ENCODE assay signal across 13 mouse cellular contexts in genomic region chr6:38224079-38224478, GRCm38 (mm10). TPM values are rescaled to one million over a fixed set of nuclear protein-coding genes. Genes with fewer than 3 reads are reported as not detected.
A peak's percentile ranks its signal among the peaks of the same experiment; 100 is the strongest.
DNase-seq lines count a peak whose midpoint lies in the region; ATAC-seq and TF ChIP-seq lines count a peak whose summit lies in the region.
"Had no signal": no experiment of that assay in that cellular context is flagged by ENCODE, and none has a peak within 500 bp of the region (broad histone marks: within the 10 kb centered on the region; RNA-seq: fewer than 3 reads in every experiment).

No protein-coding gene starts in this region.

- no peak overlapping the region for H3K4me3 ChIP-seq in forebrain, embryonic 15.5 days
- H3K4me3 ChIP-seq in midbrain, embryonic 14.5 days (replicated peaks; ENCODE audit: low read depth, low read length) = no peak overlapping the region
- no peak overlapping the region for H3K4me3 ChIP-seq in liver, postnatal 0 days (ENCODE audit: low read depth, low read length)
- H3K4me3 ChIP-seq: heart, adult 2 months; liver, embryonic 13.5 days had no signal

- no peak for TF ChIP-seq CTCF in liver, postnatal 0 days (IDR thresholded peaks at IDR 0.05; ENCODE audit: low read depth)

- TF ChIP-seq EP300 in liver, postnatal 0 days (IDR thresholded peaks at IDR 0.05; ENCODE audit: low read depth) = no peak

- H3K9me3 ChIP-seq in forebrain, embryonic 15.5 days = no peaks in the 10 kb centered on the region
- no peaks in the 10 kb centered on the region for H3K9me3 ChIP-seq in midbrain, embryonic 14.5 days (ENCODE audit: control insufficient read depth, low read length)
- peaks cover 3% of the 10 kb centered on the region for H3K9me3 ChIP-seq in liver, postnatal 0 days (ENCODE audit: low read length)
- H3K9me3 ChIP-seq: liver, embryonic 13.5 days had no signal

- H3K4me1 ChIP-seq in forebrain, embryonic 15.5 days = peaks cover 15% of the 10 kb centered on the region
- peaks cover 14% of the 10 kb centered on the region for H3K4me1 ChIP-seq in midbrain, embryonic 14.5 days (ENCODE audit: control insufficient read depth, insufficient read depth, low read length)
- H3K4me1 ChIP-seq in liver, postnatal 0 days (ENCODE audit: insufficient read depth) = no peaks in the 10 kb centered on the region

- H3K36me3 ChIP-seq in forebrain, embryonic 15.5 days = no peaks in the 10 kb centered on the region; the same call in 1 of the 2 replicates
- no peaks in the 10 kb centered on the region for H3K36me3 ChIP-seq in midbrain, embryonic 14.5 days (ENCODE audit: control insufficient read depth, insufficient read depth, low read length)
- H3K36me3 ChIP-seq in liver, postnatal 0 days (replicated peaks; ENCODE audit: insufficient read depth, low read length) = no peaks in the 10 kb centered on the region
- H3K36me3 ChIP-seq: liver, embryonic 13.5 days had no signal

- H3K4me2 ChIP-seq in forebrain, embryonic 15.5 days (replicated peaks) = no peak overlapping the region
- H3K4me2 ChIP-seq in midbrain, embryonic 14.5 days (ENCODE audit: low read length) = no peak overlapping the region
- no peak overlapping the region for H3K4me2 ChIP-seq in liver, postnatal 0 days (ENCODE audit: low read depth, low read length)
- H3K4me2 ChIP-seq: liver, embryonic 13.5 days had no signal

- H3K27ac ChIP-seq in forebrain, embryonic 15.5 days (replicated peaks) = 0 out of 2 replicates have a peak overlapping the region, but pooled peaks have one; percentile 12
- peak overlapping the region; percentile 28; the same call in 1 of the 2 replicates for H3K27ac ChIP-seq in midbrain, embryonic 14.5 days (replicated peaks; ENCODE audit: low read depth, low read length)
- no peak overlapping the region for H3K27ac ChIP-seq in liver, postnatal 0 days (ENCODE audit: low read depth)
- H3K27ac ChIP-seq: heart, adult 2 months; liver, embryonic 13.5 days had no signal

- no peak overlapping the region for H3K9ac ChIP-seq in forebrain, embryonic 15.5 days (replicated peaks)
- no peak overlapping the region for H3K9ac ChIP-seq in midbrain, embryonic 14.5 days (replicated peaks; ENCODE audit: low read length)
- no peak overlapping the region for H3K9ac ChIP-seq in liver, postnatal 0 days (replicated peaks)
- H3K9ac ChIP-seq: liver, embryonic 13.5 days had no signal

- DNase-seq in embryo, embryonic 10.5 days (ENCODE audit: low spot score) = peak; percentile 44
- no peak for DNase-seq in embryo, embryonic 9.5 days (ENCODE audit: extremely low spot score)
- peak; percentile 59 for DNase-seq in MN1 (ENCODE audit: low spot score)
- DNase-seq in midbrain, embryonic 14.5 days = peak; percentile 79
- no peak for DNase-seq in cerebellum, adult 8-10 months
- no peak for DNase-seq in liver, postnatal 0 days
- DNase-seq: adrenal gland, adult 2 months; cerebellum, adult 11 months; heart, adult 2 months; layer of hippocampus, adult 9-11 months; liver, embryonic 13.5 days had no signal

- 28% methylated on average over 1 of the region's 1 CpGs for WGBS in forebrain, embryonic 15.5 days
- WGBS in midbrain, embryonic 14.5 days = 24% methylated on average over 1 of the region's 1 CpGs
- 63% methylated on average over 1 of the region's 1 CpGs for WGBS in liver, postnatal 0 days (ENCODE audit: insufficient replicate concordance)

- peak; percentile 57; the same call in 1 of the 2 replicates for ATAC-seq in forebrain, embryonic 15.5 days (replicated peaks)
- no peak; the same call in 1 of the 2 replicates for ATAC-seq in midbrain, embryonic 14.5 days (ENCODE audit: low FRiP score, low TSS enrichment)
- ATAC-seq in cerebellum, adult (ENCODE audit: insufficient number of reproducible peaks, low FRiP score, low TSS enrichment) = no peak
- ATAC-seq in liver, postnatal 0 days = no peak

- H3K27me3 ChIP-seq in forebrain, embryonic 15.5 days = no peaks in the 10 kb centered on the region
- H3K27me3 ChIP-seq in midbrain, embryonic 14.5 days (ENCODE audit: control insufficient read depth, insufficient read depth, low read length) = no peaks in the 10 kb centered on the region
- no peaks in the 10 kb centered on the region for H3K27me3 ChIP-seq in liver, postnatal 0 days (ENCODE audit: insufficient read depth, low read length)
- H3K27me3 ChIP-seq: liver, embryonic 13.5 days had no signal

RNA-seq across cellular contexts. Expression of gene D630045J12Rik, which starts 29.7 kb away (rescaled TPM):
- 17.6 and 18.4 TPM in 2 replicates for polyA plus RNA-seq in forebrain, embryonic 15.5 days (2015; fragmentation: Nextera tagmentation; extraction: Ambion mirVana)
- 19.6 and 21.5 TPM in 2 replicates for polyA plus RNA-seq in midbrain, embryonic 14.5 days (2014; fragmentation: Nextera tagmentation; extraction: Ambion mirVana)
- polyA plus RNA-seq in liver, postnatal 0 days (2015; fragmentation: Nextera tagmentation; extraction: Ambion mirVana) = 0.13 and 0.18 TPM in 2 replicates

Comparison
In these comparisons a context has a peak if more than half of its experiments do, and no peak if none do; other contexts are left out.
1. DNase-seq: peak in embryo, embryonic 10.5 days (single experiment), MN1 (single experiment) and midbrain, embryonic 14.5 days (single experiment); none in embryo, embryonic 9.5 days (single experiment), cerebellum, adult 8-10 months (single experiment) and liver, postnatal 0 days (single experiment).
2. RNA of gene D630045J12Rik, which starts 29.7 kb away (polyA plus RNA-seq): 19.6 to 21.5 TPM in midbrain, embryonic 14.5 days and 17.6 to 18.4 TPM in forebrain, embryonic 15.5 days; 0.13 to 0.18 TPM in liver, postnatal 0 days; every median in the first group is over 10 times any median in the second.